Mouse (Mus musculus) adipocyte (in vitro differentiated cells): ENCODE results near the gene Trdmt1.

Experiments used
- DNase-seq: peaks from one replicate; pipeline ENCODE4 v3.0.0-alpha.2; 2016; ENCODE audit warnings: low spot score

Gene Trdmt1

DNA sequence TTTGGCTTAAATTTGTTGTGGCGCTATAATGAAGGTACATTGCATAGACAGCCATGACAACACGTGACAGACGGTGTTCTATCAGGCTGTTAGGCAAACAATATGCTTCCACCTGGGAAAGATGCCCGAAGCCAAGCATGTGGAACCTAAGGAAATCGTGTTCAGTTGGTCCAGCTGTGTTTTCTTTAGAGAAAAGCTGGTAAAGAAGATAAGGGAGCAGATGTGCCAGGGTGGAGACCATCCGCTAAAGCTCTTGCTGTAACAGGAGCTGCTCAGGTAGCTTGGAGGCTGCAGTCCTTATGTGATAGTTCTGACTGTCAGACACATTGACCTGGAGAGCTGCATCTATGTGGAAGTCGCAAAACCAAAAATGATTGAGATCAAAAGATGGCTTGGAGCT, 45.3 kb downstream of the Trdmt1 start:
- no peak for DNase-seq

DNA sequence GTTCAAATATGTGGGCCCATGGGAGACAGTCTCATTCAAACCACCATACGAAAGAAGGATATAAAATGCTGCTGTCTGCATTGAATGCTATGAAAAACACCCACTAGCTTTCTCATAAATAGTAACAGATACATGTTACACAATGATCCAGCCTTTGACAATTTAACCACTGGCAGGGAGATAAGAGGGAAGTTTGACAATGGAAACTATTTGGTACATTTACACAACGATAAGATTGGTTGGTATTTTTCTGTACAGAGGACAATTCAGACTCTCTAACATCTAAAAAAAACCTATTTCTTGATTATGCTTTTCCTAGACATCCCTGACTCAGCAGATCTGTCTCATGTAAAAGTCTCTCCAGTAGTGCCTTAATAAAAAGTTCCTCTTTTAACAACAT, 48.4 kb downstream of the Trdmt1 start:
- no peak for DNase-seq

DNA sequence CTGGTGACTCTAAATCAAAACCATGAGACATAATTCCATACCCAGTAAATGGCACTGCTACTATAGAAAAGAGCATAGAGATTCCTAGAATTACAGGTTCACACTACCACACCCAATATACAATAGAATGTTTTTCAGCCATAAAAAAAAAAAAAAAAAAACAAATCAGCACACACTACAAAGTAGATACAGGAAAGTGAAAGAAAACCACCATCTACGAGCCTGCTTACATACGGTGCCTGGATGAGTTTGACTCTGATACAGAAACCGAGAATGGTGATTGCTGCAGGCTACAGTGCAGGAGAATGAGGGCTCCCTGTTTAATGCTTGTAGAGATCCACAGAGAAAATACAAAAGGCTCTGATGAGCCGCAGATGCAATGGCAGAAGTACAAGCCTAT, 51.5 kb downstream of the Trdmt1 start:
- DNase-seq = no peak

- no peak for DNase-seq
Observed at GRCm38 (mm10) chr2:13491734-13492133, 52.7 kb downstream of the Trdmt1 start, which contains the start of gene Cubn. Cubn (minus strand) TSS chr2:13491813.

DNA sequence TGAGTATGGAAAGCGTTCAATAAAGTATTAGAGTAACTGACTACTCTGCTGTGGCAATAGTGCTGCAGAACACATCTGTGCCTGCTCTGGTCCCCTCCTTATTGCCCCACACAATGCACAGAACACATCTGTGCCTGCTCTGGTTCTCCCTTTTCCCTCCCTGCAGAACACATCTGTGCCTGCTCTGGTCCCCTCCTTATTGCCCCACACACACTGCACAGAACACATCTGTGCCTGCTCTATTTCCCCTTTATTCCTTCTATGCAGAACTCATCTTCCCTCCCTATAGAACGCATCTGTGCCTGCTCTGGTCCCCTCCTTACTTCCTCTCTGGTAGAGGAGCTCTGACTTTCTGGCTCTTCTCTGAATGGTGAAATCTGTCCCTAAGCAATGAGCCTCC, 54.0 kb downstream of the Trdmt1 start:
- no peak for DNase-seq

DNA sequence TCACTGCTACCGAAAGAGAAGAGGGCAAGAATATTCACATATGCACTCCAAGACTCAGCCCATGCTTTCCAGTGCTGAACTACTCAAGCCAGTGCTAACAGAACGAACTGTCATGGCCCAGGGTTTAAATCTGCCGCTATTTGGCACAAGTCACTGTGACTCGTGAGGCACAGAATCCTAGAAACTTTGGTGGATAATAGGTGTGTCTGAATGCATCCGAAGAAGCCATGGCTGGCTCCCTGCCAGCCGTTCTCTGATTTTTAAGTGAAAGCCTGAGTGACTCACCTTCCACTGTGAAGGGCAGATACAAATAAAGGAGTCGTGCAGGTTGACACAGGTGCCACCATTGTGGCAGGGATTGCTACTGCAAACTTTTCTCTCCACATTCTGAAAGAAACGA, 58.0 kb downstream of the Trdmt1 start:
- DNase-seq = no peak

- DNase-seq = peak; percentile 63
Observed at GRCm38 (mm10) chr2:13484566-13484965, 59.9 kb downstream of the Trdmt1 start.

DNA sequence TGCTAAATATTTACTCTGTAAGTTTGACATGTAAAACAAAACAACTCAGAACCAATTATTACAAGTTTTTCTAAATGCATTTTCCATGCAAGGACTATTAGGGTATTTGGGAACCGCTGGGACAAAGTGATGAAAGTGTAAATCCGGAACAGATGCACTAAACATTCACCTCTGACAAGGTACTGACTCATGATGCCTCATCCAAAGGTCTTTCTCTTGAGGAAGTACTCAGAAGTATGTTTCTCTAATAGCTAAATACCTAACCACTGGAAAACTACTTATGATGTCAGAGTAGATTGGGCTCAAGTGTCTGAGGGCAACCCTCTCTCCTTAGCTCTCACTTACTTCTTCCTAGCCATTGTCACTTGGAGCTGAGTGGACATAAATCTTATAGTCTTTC, 63.7 kb downstream of the Trdmt1 start:
- no peak for DNase-seq

- no peak for DNase-seq
Observed at GRCm38 (mm10) chr2:13479165-13479564, 65.3 kb downstream of the Trdmt1 start.

- no peak for DNase-seq
Observed at GRCm38 (mm10) chr2:13470108-13470507, 74.4 kb downstream of the Trdmt1 start.

DNA sequence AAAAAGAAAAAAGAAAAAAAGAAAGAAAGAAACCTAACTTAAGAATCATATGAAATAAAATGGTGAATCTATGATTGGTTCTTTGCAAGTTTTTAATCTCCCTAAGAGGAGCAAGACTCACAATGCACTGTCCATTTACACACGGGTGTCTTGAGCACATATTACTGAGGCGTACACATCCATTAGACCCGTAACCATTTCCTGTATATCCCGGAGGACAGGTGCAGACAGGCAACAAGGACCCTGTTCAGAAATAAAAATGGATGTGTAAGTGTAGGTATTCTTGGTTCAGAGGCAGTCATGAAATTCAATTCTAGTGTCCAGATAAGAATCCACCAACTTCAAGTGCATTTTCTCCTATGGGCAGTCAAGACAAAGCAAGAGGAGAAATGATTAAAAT, 74.8 kb downstream of the Trdmt1 start:
- no peak for DNase-seq

DNA sequence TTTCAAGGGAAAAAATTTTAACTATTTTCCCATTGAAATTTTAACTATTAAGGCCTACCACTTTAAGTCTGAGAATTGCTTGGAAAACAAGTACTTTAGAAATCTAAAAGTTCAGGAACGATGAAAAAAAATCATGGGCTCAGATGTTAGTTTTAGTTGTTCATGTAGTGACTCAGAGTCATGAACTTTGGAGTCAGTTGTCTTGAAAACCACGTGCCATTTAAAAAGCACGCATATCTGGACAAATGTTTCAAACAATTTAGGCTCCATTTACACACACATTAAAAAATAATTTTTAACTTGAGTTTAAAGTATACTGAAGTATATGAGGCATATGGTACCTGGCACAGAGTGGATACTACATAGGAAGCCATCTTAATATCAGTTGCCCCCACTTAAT, 77.8 kb downstream of the Trdmt1 start:
- DNase-seq = no peak
